Mouse (Mus musculus) heart, adult 2 months (tissue): Measurements from ENCODE around the gene Grhl1. TPM values are rescaled to one million over a fixed set of nuclear protein-coding genes. Genes with fewer than 3 reads are reported as not detected.

ENCODE experiments used
- DNase-seq, 2 experiments: peaks; one replicate each; pipeline ENCODE4 v3.0.0; 2021
- H3K27ac ChIP-seq: fragments of 200-600 bp; 2 replicates; pipeline ENCODE4 v1.8.1; 2022
- H3K27me3 ChIP-seq: fragments of 200-500 bp; 2 replicates; pipeline ENCODE4 v1.6.1; 2012; ENCODE audit warnings: mild to moderate bottlenecking, low read length, inconsistent platforms, mixed read lengths; ENCODE audit not compliant: control insufficient read depth, insufficient read depth
- H3K36me3 ChIP-seq: fragments of 200-500 bp; 2 replicates; pipeline ENCODE4 v1.6.1; 2012; ENCODE audit warnings: low read length, inconsistent platforms; ENCODE audit not compliant: control insufficient read depth, insufficient read depth
- H3K4me1 ChIP-seq: fragments of 200-500 bp; 2 replicates; pipeline ENCODE4 v1.6.1; 2011; ENCODE audit warnings: low read length; ENCODE audit not compliant: control insufficient read depth, insufficient read depth
- H3K4me3 ChIP-seq: fragments of 200-600 bp; 2 replicates; pipeline ENCODE4 v1.8.1; 2022
- H3K79me2 ChIP-seq: fragments of 200-500 bp; replicated peaks from 2 replicates; pipeline ENCODE4 v1.6.1; 2012; ENCODE audit warnings: mild to moderate bottlenecking, inconsistent platforms, low read length, moderate library complexity, mixed read lengths; ENCODE audit not compliant: control insufficient read depth, insufficient read depth
- H3K9ac ChIP-seq: fragments of 200-500 bp; 2 replicates; pipeline ENCODE4 v1.6.1; 2012; ENCODE audit warnings: low read depth, mild to moderate bottlenecking, control low read depth, inconsistent platforms, low read length, mixed read lengths
- CTCF ChIP-seq: fragments of 200-600 bp; IDR thresholded peaks from 2 replicates; pipeline ENCODE4 v1.8.1; 2022; ENCODE audit warnings: antibody characterized with exemption, mild to moderate bottlenecking, moderate library complexity
- EP300 ChIP-seq: fragments of 200-500 bp; IDR thresholded peaks from 2 replicates; pipeline ENCODE4 v1.6.1; 2011; ENCODE audit warnings: low read depth, low read length, control low read depth; ENCODE audit not compliant: insufficient read depth
- POLR2A ChIP-seq: fragments of 200-500 bp; IDR thresholded peaks from 2 replicates; pipeline ENCODE4 v1.6.1; 2011; ENCODE audit warnings: mild to moderate bottlenecking, low read depth, low read length, control low read depth; ENCODE audit not compliant: insufficient read depth
- WGBS: fragments of 180-500 bp; shearing (Covaris S2); methylation state at CpG from one replicate; pipeline ENCODE4 v1.1.7; 2018; 5-methylcytosine and 5-hydroxymethylcytosine counted together
- intact Hi-C: fragments of 180-260 bp; cut with DNase I; formaldehyde crosslinking; loops from one replicate; pipeline ENCODE4 v1.15.1; 2025
- polyA plus RNA-seq: library from polyadenylated mRNA; depleted of rRNA; stranded (reverse); fragments of >200 nt; gene quantifications from 2 replicates; pipeline ENCODE4 v1.2.3, GENCODE M21; 2012
- total RNA-seq, 2 experiments: library from RNA; stranded (reverse); gene quantifications; 2 replicates each; pipeline ENCODE4 v1.2.3; 2021

Grhl1 gene
- total and polyA plus RNA-seq, 3 experiments, result 0.39 to 0.73 (median 0.43) TPM

DNA sequence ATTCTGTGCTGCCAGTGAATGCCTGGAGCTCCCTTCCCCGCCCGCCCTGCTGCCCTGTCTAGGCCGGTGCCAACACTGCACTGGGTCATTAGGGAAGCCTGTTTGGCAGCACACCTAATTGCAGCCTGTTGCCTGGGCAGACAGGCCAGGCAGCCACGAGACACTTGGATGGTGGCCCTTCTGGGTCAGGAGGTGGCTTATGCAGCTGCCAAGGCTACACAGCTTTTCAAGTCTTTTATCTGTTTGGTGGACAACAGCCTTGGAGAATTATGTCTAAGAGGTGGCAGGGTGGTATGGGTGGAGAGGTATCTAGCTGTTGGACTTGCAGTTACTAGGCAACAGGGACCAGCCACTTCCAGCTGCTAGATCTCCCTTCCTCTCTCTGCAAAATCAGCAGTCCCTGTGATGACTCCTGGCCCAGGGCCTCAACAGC is 70.3 kb downstream of the Grhl1 start:
- Histone ChIP-seq H3K27ac (no peak overlapping the region), H3K27me3 (no peaks in the 10 kb centered on the region), H3K4me3 (no peak overlapping the region), H3K79me2 (no peaks in the 10 kb centered on the region), H3K36me3 (no peaks in the 10 kb centered on the region), H3K9ac (no peak overlapping the region), H3K4me1 (peaks cover 7% of the 10 kb centered on the region; the same call in 1 of the 2 replicates)
- DNase-seq, result peak; percentile 78 to 85
- TF ChIP-seq CTCF (no peak), POLR2A (no peak), EP300 (peak; percentile 79)
- intact Hi-C loops, result no loop called here
- WGBS, result 68% methylated on average over 4 of the region's 4 CpGs

DNA sequence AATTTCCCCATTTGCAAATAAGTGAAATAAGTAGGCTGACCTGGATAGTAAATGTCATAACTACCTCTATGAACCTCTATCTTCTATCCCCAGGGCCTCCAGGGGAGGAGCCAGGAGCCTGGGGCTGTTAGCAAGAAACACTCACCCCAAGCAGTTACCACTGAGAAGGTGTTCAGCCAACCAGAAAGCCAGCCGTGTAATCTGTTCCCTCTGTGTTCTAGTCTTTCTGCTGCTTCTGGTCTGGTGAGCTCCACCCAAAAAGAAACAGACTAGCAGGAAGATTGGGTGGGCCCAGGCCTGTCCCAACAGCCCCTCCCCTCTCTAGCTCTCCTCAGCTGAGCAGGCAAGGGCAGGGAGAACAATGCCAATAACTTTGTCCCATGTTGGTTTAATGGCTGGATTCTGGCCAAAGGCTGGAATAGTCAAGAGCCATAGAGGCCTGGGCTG is 72.1 kb downstream of the Grhl1 start:
- intact Hi-C loops, result no loop called here
- no peak for TF ChIP-seq EP300
- TF ChIP-seq CTCF, result no peak
- TF ChIP-seq POLR2A, result no peak
- DNase-seq, result peak in 1 of 2 experiments; percentile 35
- H3K4me3 ChIP-seq, result no peak overlapping the region
- H3K27me3 ChIP-seq, result no peaks in the 10 kb centered on the region
- no peaks in the 10 kb centered on the region for H3K79me2 ChIP-seq
- H3K9ac ChIP-seq, result no peak overlapping the region
- H3K4me1 ChIP-seq, result peaks cover 13% of the 10 kb centered on the region
- H3K36me3 ChIP-seq, result no peaks in the 10 kb centered on the region
- 25% methylated on average over 1 of the region's 1 CpGs for WGBS
- H3K27ac ChIP-seq, result peak overlapping the region; percentile 40

DNA sequence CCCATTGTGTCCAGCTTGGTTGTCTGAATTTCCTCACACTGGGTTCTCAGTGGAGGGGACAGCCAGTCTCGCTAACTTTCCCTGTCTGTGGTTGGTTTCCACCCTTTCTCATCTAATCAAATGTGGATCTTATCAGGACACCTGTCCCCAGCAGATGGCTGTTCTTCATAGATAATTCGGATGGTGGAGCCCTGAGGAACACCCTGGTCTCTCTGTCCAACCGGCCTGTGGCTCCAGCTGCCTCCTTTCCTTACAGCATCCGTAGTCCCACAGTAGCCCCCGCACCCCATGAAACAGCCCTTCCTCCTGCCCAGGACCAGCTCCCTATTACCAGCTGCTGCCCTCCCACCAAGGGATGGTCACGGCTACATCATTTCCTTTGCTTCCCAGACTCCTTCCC is 73.8 kb downstream of the Grhl1 start:
- WGBS, result 76% methylated on average over 6 of the region's 6 CpGs
- H3K4me3 ChIP-seq, result no peak overlapping the region

DNA sequence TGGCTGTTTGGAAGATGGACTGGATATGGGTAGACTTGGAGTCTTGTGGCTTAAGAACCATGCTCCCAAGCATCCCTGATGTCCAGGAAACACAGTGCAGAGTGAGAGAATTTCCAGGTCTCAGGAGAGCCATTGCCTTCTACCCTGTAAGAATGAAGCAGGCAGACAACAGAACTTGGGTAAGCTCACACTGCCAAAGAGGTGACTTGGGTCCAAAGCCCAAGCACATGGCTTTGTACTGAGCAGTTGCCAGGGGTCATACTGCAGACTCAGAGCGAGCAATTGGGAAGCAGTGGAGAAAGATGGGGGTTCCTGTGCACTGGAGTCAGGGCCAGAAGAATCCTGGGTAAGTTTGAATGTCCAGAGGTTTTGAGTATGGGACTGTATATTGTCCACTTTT is 76.0 kb downstream of the Grhl1 start:
- intact Hi-C loops, result no loop called here
- WGBS, result 46% methylated on average over 1 of the region's 1 CpGs
- TF ChIP-seq POLR2A, result no peak
- no peak for TF ChIP-seq EP300
- no peak for TF ChIP-seq CTCF
- no peak for DNase-seq
- Histone ChIP-seq H3K79me2 (no peaks in the 10 kb centered on the region), H3K4me3 (no peak overlapping the region), H3K9ac (no peak overlapping the region), H3K36me3 (no peaks in the 10 kb centered on the region; the same call in 1 of the 2 replicates), H3K27ac (peak overlapping the region; percentile 28; the same call in 1 of the 2 replicates), H3K4me1 (peaks cover 19% of the 10 kb centered on the region), H3K27me3 (no peaks in the 10 kb centered on the region)

More for the DNA sequence above, 73.8 kb downstream of the Grhl1 start:
- Histone ChIP-seq H3K27me3 (no peaks in the 10 kb centered on the region), H3K4me1 (peaks cover 16% of the 10 kb centered on the region), H3K79me2 (no peaks in the 10 kb centered on the region), H3K9ac (no peak overlapping the region), H3K36me3 (no peaks in the 10 kb centered on the region), H3K27ac (no peak overlapping the region)
- TF ChIP-seq EP300, result no peak
- intact Hi-C loops, result no loop called here
- no peak for DNase-seq

DNA sequence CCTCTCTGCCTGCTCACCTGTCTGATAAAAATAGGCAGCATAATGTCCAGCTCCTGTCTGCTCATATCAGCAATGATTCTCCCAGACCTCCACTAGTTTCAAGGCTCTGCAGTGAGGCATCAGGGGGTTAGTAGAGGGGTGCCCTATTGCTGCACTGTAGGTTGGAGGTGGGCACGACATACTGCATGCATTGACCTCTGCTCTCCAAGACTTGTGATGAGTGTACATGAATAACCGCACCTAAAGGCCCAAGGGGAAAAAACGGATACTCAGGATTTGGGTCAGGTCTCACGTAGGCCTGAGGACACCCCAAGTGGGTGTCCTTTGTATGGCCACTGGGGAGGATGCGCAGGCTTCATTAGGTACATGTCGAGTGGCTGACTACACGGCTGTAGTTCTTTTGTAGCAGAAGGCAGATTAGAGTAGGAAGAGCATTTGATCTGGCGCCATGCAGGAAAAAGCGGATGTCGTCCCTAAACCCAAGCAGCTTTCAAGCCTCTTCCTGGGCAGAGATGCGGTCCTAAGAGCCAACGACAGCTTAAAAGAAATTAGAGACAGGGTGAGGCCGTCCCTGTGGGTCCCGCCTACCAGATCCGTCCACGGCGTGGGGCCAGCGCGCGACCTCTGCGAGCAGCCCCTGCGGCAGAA is 78.5 kb downstream of the Grhl1 start:
- intact Hi-C loops, result loop anchor here (2.0 kb wide), 1 partner anchor 20 kb away; no protein-coding TSS in a partner anchor
- peak overlapping the region; percentile 100 for H3K27ac ChIP-seq
- DNase-seq, result no peak
- peak overlapping the region; percentile 73 for H3K4me3 ChIP-seq
- no peak for TF ChIP-seq CTCF
- TF ChIP-seq POLR2A, result peak; percentile 66
- peak overlapping the region; percentile 68 for H3K9ac ChIP-seq
- H3K79me2 ChIP-seq, result 0 out of 2 replicates have a peak, but pooled peaks cover 2% of the 10 kb centered on the region
- H3K4me1 ChIP-seq, result peaks cover 24% of the 10 kb centered on the region
- 1% methylated on average over 22 of the region's 22 CpGs for WGBS
- H3K27me3 ChIP-seq, result no peaks in the 10 kb centered on the region
- H3K36me3 ChIP-seq, result peaks cover 15% of the 10 kb centered on the region

DNA sequence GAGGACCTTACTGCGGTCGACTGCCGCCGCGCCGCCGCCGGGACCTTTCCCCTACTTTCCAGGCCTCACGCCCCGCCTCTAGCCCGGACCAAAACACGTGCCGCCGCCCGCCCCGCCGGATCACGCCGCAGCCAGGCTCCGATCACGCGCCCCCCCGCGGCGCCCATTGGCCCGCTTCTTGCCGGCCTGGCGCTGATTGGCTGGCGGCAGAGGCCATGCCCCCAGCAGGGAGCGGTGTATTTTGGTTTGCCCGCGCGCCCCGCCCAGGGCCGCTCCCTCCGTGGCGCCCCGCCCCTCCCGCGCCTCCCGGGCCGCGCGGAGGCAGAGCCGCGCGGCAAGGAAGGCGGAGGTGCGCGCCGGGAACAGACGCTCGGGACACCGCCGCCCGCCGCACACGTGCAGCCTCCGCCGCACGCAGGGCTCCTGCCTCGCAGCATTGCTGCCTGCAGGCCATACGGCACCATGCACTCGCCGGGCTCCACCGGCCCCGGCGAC is 79.0 kb downstream of the Grhl1 start, which contains the start of gene Klf11:
TSS of gene Klf11 (plus strand) at position 212 of the 495 bp plus-strand sequence.
- peak; percentile 99 to 100 for DNase-seq
- intact Hi-C loops, result loop anchor here (2.0 kb wide), 1 partner anchor 20 kb away; no protein-coding TSS in a partner anchor
- 0 out of 2 replicates have a peak, but pooled peaks cover 2% of the 10 kb centered on the region for H3K79me2 ChIP-seq
- no peaks in the 10 kb centered on the region for H3K27me3 ChIP-seq
- TF ChIP-seq CTCF (no peak), POLR2A (no peak), EP300 (no peak)
- peak within 1 kb of the TSS; percentile 100 for H3K27ac ChIP-seq
- H3K4me3 ChIP-seq, result peak within 1 kb of the TSS; percentile 97
- H3K9ac ChIP-seq, result peak within 1 kb of the TSS; percentile 82
- H3K4me1 ChIP-seq, result peaks cover 24% of the 10 kb centered on the region
- WGBS, result under 1% methylated on average over 68 of the region's 68 CpGs
- peaks cover 21% of the 10 kb centered on the region for H3K36me3 ChIP-seq
